Mouse (Mus musculus) cerebellum, postnatal 25 days (tissue): ENCODE results near the gene Fbxw13.
"Not testable (repeated sequence)": the region's sequence is repeated elsewhere in the genome, so short reads cannot be mapped to it uniquely, and the experiment has no call there.

ENCODE experiments used
- DNase-seq, 2 experiments: peaks; one replicate each; pipeline ENCODE4 v3.0.0; 2021; ENCODE audit warnings: mixed read lengths in 2 of 2

Fbxw13 gene

GRCm38 (mm10) chr9:109195875-109196274 lies at the start of gene Fbxw13:
Fbxw13 (minus strand) TSS chr9:109195975.
- DNase-seq, result not testable (repeated sequence)

GRCm38 (mm10) chr9:109234654-109235053 lies 38.9 kb upstream of the Fbxw13 start, which contains the start of gene Fbxw20:
Fbxw20 (minus strand) TSS chr9:109234754.
- DNase-seq, result no peak

GRCm38 (mm10) chr9:109218449-109218848 lies 22.7 kb upstream of the Fbxw13 start:
- no peak for DNase-seq

- peak; percentile 8 to 9 for DNase-seq
Observed at GRCm38 (mm10) chr9:109201347-109201746, 5.6 kb upstream of the Fbxw13 start.

- DNase-seq, result no peak
Observed at GRCm38 (mm10) chr9:109200349-109200748, 4.6 kb upstream of the Fbxw13 start.

GRCm38 (mm10) chr9:109199353-109199752 lies 3.6 kb upstream of the Fbxw13 start:
- no peak for DNase-seq

GRCm38 (mm10) chr9:109177208-109177607 lies 18.6 kb downstream of the Fbxw13 start:
- DNase-seq, result no peak

GRCm38 (mm10) chr9:109176301-109176700 lies 19.5 kb downstream of the Fbxw13 start:
- DNase-seq, result no peak

GRCm38 (mm10) chr9:109167316-109167715 lies 28.5 kb downstream of the Fbxw13 start:
- no peak for DNase-seq

- DNase-seq, result no peak
Observed at GRCm38 (mm10) chr9:109161941-109162340, 33.8 kb downstream of the Fbxw13 start, which contains the start of gene Fbxw21. Fbxw21 (minus strand) TSS chr9:109162041.

GRCm38 (mm10) chr9:109140414-109140813 lies 55.4 kb downstream of the Fbxw13 start:
- DNase-seq, result not testable (repeated sequence)

- DNase-seq, result no peak
Observed at GRCm38 (mm10) chr9:109130076-109130475, 65.7 kb downstream of the Fbxw13 start.
